Mouse (Mus musculus) cerebellum, adult 2 months (tissue): ENCODE measurements at regions not wholly inside any gene's neighbourhood (a gene's known extent, or its start where the extent isn't known, plus 50 kb on each side); places are given as distances from the start of the nearest gene placed in this dataset.

ENCODE experiments used
- CTCF ChIP-seq: fragments of 200-500 bp; IDR thresholded peaks from 2 replicates; pipeline ENCODE4 v1.5.1; 2011; ENCODE audit warnings: low read depth, mild to moderate bottlenecking, control low read depth, low read length, moderate library complexity, borderline replicate concordance; ENCODE audit not compliant: insufficient read depth
- POLR2A ChIP-seq: fragments of 200-500 bp; IDR thresholded peaks from 2 replicates; pipeline ENCODE4 v1.6.1; 2011; ENCODE audit warnings: low read length, control low read depth, borderline replicate concordance; ENCODE audit not compliant: insufficient read depth

DNA sequence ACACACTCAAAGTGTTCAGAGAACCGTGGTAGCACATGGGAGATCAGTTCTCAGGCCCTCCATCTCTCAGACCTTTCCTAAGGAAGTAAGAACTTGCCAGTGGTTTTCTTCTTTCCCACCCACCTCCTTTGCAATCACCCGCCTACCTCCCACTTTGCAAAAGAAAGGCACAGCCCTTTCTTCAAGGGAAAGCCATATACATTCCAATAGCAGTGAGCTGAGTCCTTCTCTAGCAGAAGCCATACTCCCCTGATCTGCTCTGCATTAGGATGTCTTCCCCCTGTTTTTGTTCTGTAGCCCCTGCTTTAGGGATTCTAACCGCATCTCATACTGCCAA is 99.1 kb downstream of the Rnd3 start:
- no peak for TF ChIP-seq POLR2A
- TF ChIP-seq CTCF, result no peak
